Mouse (Mus musculus) liver, postnatal 0 days (tissue): ENCODE data around the gene Slc20a1.

Experiments used
- CTCF ChIP-seq: sonication (generic); IDR thresholded peaks from 2 replicates; pipeline ENCODE4 v1.5.1; 2016; ENCODE audit warnings: antibody characterized with exemption, low read depth
- EP300 ChIP-seq: IDR thresholded peaks from 2 replicates; pipeline ENCODE4 v1.6.1; 2016; ENCODE audit warnings: antibody characterized with exemption, low read depth, mild to moderate bottlenecking

DNA sequence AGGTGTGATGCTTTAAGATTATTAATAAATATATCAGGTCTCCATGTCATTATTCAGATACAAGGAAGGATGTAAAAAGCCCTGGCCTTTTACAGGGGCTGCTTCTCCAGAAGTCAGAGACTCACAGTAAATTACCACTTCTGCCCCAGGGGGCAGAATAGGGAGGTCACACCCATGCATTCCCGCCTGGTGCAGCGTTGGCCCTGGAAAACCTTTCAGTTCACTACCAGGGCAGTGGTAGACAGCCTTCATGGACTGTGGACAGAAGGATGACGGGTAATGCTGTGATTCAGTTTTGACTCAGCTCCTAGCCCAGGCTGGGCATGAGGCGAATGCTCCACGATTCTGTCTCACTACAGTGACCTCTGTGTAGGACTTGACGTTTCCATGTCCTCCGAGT lies 47.9 kb downstream of the Slc20a1 start:
- TF ChIP-seq CTCF (no peak), EP300 (no peak)
